Mouse (Mus musculus): Measurements from ENCODE around the gene Myom1. TPM values are rescaled to one million over a fixed set of nuclear protein-coding genes. Genes with fewer than 3 reads are reported as not detected.

Myom1 gene
- total RNA-seq, 2 experiments from 2014 or later = 1.5 to 1.7 TPM

DNA sequence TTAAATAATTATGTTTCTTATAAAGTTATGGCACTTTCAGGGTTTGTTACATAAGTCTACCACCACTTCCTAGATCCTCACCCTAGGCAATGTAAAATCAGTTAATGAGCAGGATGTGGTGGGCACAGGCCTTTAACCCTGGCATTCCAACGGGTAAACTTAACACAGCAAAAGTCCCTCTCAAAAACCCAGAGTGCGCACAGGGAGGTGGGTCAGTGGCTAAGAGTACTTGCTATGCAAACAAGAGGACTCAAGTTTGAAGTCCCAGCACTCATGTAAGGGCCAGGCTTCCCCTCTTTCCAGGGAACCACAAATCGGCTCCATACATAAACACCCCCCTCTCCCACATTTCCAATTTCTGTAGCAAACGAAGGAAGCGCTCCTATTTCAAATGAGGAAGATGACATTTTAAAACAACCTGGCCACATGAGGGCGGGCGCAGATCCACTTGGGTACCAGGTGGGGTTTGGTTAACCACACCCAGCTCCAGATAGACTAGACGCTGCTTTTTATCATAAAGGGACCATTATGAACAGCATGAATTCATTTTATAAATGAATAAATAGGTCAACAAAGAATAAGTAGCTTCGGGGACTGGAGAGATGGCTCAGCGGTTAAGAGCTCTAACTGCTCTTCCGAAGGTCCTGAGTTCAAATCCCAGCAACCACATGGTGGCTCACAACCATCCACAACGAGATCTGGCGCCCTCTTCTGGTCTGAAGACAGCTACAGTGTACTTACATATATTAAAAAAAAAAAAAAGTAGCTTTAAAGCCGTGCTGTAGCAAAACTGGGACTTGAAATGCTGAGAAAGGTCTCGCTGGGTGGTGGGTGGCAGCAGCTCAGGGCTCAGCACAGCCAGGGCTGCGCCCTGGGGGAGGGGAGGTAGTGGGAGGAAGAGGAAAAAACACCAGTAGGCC, 10.5 kb upstream of the Myom1 start:
- no peak for DNase-seq

DNA sequence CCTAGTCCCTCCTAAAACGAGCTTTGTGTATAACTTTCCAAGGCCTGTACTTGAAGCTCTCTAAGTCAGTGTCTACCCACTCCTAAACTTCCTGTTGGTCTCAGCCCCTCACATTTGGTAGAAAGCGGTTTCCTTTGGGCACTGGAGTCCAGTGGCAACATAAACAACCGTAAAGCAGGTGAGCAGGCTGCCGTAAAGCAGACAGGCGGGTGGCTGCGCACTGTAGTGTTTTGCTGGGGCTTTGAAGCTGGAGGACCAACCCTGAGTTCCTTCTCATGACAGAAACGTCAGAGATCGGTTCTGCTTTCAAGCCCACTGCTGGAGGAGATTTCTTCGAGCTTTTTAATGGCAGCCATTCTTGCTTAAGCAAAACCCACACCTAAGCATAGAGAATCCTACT, 9.8 kb upstream of the Myom1 start:
- DNase-seq = no peak

DNA sequence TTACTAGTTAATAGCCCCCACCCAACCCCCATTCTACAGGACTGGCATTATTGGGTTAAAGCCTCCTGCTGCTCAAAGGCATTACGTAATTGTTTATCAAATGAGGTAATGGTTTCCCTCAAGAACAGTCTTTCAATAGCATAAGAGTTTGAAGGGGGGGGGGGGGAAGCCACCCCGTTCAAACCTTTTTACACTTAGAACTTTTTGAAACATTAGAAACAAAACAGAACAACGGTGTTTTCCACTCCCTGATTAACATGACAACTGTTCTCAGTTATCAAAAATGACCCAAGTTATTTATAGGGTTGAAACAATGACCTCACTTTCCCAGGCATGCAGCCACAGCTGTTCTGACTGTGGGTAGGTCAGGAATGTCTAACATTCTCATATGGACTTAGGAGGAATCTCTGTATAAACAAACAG, 9.0 kb upstream of the Myom1 start:
- no peak for DNase-seq

GRCm38 (mm10) chr17:70994671-70995070, 7.8 kb upstream of the Myom1 start:
- DNase-seq = no peak

DNA sequence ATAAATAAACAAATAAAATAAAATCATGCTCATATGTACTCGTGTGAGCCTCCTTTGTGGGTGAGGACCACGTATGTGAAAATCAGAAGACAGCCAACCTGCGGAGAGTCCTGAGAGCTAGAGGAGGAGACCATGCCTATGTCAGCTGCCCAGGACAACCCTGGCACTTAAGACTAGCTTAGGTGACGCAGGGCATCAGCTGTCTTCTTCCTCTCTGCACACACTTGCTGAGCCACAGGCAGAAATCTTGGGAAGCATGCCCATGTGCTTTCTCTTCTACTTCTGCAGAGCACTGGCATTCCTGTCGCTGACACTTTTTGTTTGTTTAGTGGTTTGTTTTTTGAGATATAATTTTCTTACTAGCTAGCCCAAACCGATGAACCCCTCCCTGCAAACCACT, 6.9 kb upstream of the Myom1 start:
- no peak for DNase-seq

- DNase-seq = no peak
Observed at GRCm38 (mm10) chr17:70997836-70998235, 4.6 kb upstream of the Myom1 start.

DNA sequence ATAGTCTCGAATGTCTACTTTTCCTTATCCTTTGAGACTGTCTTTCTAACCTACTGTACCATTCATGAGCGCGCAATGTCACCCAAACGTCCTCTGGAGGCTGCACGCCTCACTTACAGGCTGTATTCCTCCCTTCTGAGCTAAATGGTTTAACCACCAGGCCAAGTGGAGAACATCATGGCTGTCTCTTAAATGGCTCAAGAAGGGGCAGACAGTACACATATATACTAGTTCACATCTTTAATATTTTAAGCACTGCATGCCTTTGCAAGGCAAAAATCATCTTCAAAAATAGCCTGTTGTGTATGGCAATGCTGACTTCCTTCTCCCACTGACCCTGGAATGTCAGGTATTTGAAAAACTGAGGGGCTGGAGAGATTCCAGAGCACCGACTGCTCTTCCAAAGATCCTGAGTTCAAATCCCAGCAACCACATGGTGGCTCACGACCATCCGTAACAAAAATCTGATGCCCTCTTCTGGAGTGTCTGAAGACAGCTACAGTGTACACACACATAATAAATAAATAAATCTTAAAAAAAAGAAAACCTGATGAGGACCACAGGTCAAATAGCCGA, 3.9 kb upstream of the Myom1 start:
- DNase-seq = no peak

- no peak for DNase-seq
Observed at GRCm38 (mm10) chr17:70999187-70999586, 3.2 kb upstream of the Myom1 start.

DNA sequence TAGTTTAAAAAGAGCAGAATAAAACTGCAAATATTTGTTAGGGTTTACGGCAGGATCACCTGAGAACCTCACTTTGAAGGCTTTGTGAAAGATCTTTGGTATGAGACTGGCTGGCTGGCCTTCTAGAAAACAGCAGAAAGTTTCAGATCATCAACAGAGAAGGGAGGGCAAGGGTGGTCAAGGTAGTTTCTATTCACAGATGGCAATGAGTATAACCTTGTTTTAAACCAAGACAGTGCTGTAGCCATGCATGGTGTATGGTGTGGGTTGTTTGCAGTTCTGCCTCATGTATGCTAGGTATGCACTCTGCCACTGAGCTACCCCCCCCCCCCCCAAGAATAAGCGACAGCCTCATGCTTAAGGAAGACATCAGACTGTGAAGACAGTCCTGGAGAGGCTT, 2.2 kb upstream of the Myom1 start:
- DNase-seq = no peak

- no peak for DNase-seq
Observed at GRCm38 (mm10) chr17:71001067-71001466, 1.4 kb upstream of the Myom1 start.

- peak in 1 of 2 experiments; percentile 34 for DNase-seq
Observed at GRCm38 (mm10) chr17:71001699-71002080, 743 bp upstream of the Myom1 start.

DNA sequence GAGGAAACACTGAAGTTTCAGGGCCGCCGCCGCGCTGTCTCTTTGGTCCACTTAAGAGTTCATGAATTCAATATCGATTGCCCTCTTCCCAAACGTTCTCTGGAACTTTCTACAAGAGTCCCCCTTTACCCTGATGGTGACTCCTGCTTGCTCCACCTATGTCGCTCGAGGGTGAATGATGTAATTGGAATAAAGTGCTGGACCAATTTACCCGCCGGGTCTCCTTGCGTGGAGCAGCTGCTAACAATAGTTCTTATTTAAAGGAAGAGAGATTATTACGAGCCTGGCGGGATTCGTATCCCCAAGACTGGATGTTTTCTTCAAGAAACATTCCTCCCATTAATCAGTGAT, 286 bp downstream of the Myom1 start, which contains the start of gene Myl12a:
Myl12a (minus strand) TSS at position 135 of the 351 bp plus-strand sequence.
- DNase-seq = no peak

DNA sequence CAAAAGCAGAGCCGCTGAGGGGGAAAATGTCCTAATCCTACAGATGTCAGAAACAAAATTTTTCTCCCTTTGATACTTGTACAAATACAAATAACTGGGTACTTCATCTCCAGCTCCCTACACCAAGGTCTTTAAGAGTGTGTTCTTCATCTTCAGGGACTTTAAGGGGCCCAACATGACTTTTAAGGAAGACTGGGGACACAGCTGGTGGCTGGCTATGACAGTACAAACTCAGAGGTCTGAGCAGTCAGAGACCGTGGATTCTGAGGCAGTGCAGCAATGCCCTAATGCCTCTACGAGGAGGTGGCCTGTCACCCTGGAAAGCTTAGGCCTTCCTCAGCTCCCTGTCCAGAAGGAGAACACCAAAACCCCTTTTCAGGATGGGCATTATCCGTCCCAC, 679 bp downstream of the Myom1 start:
- DNase-seq = no peak

- DNase-seq = no peak
Observed at GRCm38 (mm10) chr17:71003721-71004120, 1.3 kb downstream of the Myom1 start.

GRCm38 (mm10) chr17:71004186-71004960, 1.9 kb downstream of the Myom1 start:
- DNase-seq = no peak

DNA sequence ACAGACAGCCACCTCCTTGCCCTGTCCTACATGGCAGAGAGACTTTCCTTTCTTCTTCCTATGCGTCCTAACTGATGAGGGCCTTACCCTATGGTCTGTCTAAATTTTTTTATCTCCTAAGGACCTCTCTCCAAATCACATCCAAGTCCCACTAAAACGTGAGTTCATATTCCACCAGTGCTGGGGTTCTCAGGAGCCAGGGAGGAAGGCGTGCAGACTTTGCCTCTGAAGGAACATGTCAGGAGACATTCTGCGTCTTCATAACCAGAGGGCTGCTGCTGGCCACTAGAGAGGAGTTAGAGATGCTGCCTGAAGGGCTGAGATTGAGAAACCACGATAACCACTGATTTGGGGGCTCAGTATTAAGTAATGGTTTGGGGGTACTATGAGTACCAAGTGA, 4.5 kb downstream of the Myom1 start:
- no peak for DNase-seq

DNA sequence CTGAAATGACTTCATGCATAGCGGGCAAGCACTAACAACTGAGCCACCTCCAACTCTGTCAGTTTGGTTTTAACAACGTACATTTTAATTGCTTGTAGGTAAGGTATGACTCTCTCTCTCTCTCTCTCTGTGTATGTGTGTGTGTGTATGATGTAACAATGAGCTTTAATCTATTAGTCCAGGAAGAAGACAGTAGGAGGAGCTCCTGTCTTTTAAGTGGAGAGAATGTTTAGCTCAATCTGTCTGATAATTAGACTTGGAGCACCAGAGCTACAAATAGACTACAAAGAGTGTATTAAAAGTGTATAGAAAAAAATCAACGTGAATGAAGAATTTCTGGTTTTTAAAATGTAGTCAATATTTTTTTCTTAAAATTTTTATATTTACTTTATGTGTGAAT, 6.2 kb downstream of the Myom1 start:
- DNase-seq = no peak

DNA sequence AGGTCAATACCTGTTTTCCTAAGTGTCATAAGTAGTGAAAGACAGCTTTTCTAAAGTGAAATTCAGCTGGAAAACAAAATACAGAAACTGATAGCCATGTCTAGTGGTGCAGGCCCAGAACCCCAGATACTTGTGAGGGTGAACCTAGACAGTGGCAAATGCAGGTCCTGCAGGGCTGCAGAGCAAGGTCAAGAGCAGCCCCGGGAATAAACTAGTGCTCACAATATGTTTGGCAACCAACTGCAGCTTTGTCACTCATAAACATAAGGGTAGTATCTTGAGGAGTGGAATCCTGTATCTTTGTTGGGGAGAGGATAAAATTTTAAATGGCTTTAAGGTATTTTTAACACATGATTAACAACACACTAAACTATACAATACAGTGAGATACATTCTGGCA, 7.3 kb downstream of the Myom1 start:
- no peak for DNase-seq

GRCm38 (mm10) chr17:71010646-71011242, 8.3 kb downstream of the Myom1 start:
- DNase-seq = no peak

GRCm38 (mm10) chr17:71011931-71012662, 9.7 kb downstream of the Myom1 start:
- no peak for DNase-seq

DNA sequence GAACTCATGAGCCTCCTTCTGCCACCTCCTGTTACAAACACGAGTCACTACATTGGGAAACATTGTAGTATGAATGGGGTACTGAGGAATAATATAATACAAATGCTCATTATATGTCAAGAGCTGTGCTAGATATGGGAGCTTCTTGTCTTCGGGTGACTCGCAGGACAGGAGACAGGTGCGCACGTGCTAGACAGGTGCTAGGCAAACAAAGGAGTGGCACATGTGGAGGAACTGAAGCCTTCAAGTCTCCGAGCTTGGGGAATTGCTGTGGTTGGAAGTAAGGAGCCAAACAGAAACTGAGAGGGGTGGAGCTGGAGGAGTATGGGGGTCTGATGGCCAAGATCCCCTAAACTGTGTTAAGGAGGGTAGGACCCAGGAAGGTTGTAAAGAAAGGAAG, 10.7 kb downstream of the Myom1 start:
- DNase-seq = no peak

DNA sequence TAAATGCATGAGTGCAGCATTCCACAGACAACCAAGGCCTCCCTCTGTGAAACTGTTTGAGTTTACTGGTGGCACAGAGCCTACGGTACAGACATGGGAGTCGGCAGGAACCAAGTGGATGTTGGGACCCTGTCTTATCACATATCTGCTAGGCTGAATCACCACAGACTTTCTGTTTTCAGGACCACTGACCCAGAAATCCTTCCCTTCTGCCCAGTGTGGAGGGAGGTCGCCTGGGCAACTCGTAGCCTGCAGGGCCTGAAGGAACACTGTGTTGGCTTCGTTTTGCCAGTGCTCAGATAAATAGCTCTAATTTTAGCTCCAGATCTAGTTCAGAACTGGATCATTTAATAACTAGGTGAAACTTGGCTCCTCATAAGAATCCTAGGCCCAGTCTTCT, 12.5 kb downstream of the Myom1 start:
- DNase-seq = no peak

Data from layer of hippocampus, postnatal 36 days (tissue).